Mouse (Mus musculus) urinary bladder, postnatal 25 days (tissue): ENCODE results near the gene Catip.
"Not testable (repeated sequence)": the region's sequence is repeated elsewhere in the genome, so short reads cannot be mapped to it uniquely, and the experiment has no call there.

Source experiments
- DNase-seq: peaks from one replicate; pipeline ENCODE4 v3.0.0; 2022; ENCODE audit warnings: low spot score

Gene Catip

GRCm38 (mm10) chr1:74385064-74385463, 23.2 kb downstream of the Catip start:
- no peak for DNase-seq

- no peak for DNase-seq
These were observed 23.6 kb downstream of the Catip start for GRCm38 (mm10) chr1:74385531-74385930.

- DNase-seq, result no peak
These were observed 24.4 kb downstream of the Catip start for GRCm38 (mm10) chr1:74386363-74386713.

- DNase-seq, result peak; percentile 92
These were observed 24.9 kb downstream of the Catip start for GRCm38 (mm10) chr1:74386714-74387385.

- no peak for DNase-seq
These were observed 25.6 kb downstream of the Catip start for GRCm38 (mm10) chr1:74387386-74387988.

GRCm38 (mm10) chr1:74388398-74388920, 26.6 kb downstream of the Catip start:
- DNase-seq, result no peak

- DNase-seq, result no peak
These were observed 28.0 kb downstream of the Catip start for GRCm38 (mm10) chr1:74389831-74390286.

GRCm38 (mm10) chr1:74390287-74390906, 28.5 kb downstream of the Catip start:
- DNase-seq, result peak; percentile 62

GRCm38 (mm10) chr1:74390924-74391748, 29.2 kb downstream of the Catip start, which contains the start of gene Ctdsp1:
Gene Ctdsp1, plus strand, starts transcription at chr1:74391509.
- peak; percentile 94 for DNase-seq

GRCm38 (mm10) chr1:74391844-74392441, 30.0 kb downstream of the Catip start:
- peak; percentile 72 for DNase-seq

- no peak for DNase-seq
These were observed 30.6 kb downstream of the Catip start for GRCm38 (mm10) chr1:74392446-74392994.

GRCm38 (mm10) chr1:74393010-74393409, 31.1 kb downstream of the Catip start:
- DNase-seq, result no peak

- no peak for DNase-seq
These were observed 31.8 kb downstream of the Catip start for GRCm38 (mm10) chr1:74393697-74394096.

GRCm38 (mm10) chr1:74394311-74394710, 32.4 kb downstream of the Catip start:
- DNase-seq, result no peak

GRCm38 (mm10) chr1:74394858-74395257, 33.0 kb downstream of the Catip start:
- no peak for DNase-seq

GRCm38 (mm10) chr1:74395290-74395689, 33.4 kb downstream of the Catip start:
- DNase-seq, result no peak

GRCm38 (mm10) chr1:74396456-74397222, 34.7 kb downstream of the Catip start:
- not testable (repeated sequence) for DNase-seq

GRCm38 (mm10) chr1:74397268-74397918, 35.5 kb downstream of the Catip start:
- DNase-seq, result peak; percentile 99

GRCm38 (mm10) chr1:74397919-74398451, 36.1 kb downstream of the Catip start:
- peak; percentile 65 for DNase-seq

GRCm38 (mm10) chr1:74400531-74400930, 38.6 kb downstream of the Catip start:
- no peak for DNase-seq
